Mouse (Mus musculus) left cerebral cortex, adult 6 months (tissue): ENCODE measurements around the gene Rassf8. TPM values are rescaled to one million over a fixed set of nuclear protein-coding genes. Genes with fewer than 3 reads are reported as not detected.

Experiments used
- long read RNA-seq, 2 experiments: library from polyadenylated mRNA; unstranded; transcript quantifications; one replicate each; pipeline ENCODE4 v2.0.0; 2019 to 2020
- polyA plus RNA-seq: library from polyadenylated mRNA; unstranded; fragments of <200 nt; fragmentation: Nextera tagmentation; gene quantifications from 2 replicates; pipeline ENCODE4 v1.2.3, GENCODE M21; 2021

Gene Rassf8
- polyA plus RNA-seq = 1.7 and 4.0 TPM in 2 replicates
- long read RNA-seq, experiment 1, full-length matches to known transcripts = 3 of 7 reads
- long read RNA-seq, experiment 1, partial matches to known transcripts = 0 of 7 reads
- long read RNA-seq, experiment 1, other reads (novel, unspliced or antisense) = 4 of 7 reads
- long read RNA-seq, experiment 2, partial matches to known transcripts = 0 of 3 reads
- long read RNA-seq, experiment 2, other reads (novel, unspliced or antisense) = 0 of 3 reads

DNA sequence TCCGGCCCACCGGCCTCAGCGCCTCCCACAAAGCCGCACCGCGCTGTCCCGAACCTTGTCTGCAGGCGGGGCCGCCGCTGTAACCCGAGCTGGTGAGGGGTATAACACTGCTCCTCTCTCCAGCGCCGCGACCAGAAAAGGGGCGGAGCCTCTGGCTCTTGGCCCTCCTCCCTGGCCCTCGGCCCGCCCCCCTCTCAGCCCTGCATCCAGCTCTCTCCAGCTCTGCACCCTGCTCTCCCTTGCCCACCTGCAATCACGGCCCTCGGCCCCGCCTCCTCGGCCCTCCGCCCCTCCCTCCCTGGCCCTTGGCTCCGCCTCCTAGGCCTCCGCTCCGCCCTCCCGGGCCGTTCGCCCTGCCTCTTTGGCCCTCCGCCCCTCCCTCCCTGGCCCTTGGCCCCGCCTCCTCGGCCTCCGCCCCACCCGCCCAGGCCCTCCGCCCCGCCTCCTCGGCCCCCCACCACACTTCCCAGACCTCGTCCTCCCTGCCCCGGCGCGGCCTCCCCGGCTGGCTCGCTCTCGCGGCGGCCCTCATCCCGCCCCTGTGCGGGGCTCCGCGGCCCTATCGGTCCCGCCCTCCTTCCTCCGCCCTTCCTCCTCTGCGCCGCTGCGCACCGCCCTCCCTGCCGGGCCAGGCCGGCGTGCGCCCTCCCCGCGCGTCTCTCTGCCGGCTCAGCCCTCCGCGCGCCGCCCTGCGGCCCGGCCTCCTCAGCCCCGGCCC, at the start of gene Rassf8:
Gene Rassf8, plus strand, starts transcription at position 617 of the 718 bp plus-strand sequence.

DNA sequence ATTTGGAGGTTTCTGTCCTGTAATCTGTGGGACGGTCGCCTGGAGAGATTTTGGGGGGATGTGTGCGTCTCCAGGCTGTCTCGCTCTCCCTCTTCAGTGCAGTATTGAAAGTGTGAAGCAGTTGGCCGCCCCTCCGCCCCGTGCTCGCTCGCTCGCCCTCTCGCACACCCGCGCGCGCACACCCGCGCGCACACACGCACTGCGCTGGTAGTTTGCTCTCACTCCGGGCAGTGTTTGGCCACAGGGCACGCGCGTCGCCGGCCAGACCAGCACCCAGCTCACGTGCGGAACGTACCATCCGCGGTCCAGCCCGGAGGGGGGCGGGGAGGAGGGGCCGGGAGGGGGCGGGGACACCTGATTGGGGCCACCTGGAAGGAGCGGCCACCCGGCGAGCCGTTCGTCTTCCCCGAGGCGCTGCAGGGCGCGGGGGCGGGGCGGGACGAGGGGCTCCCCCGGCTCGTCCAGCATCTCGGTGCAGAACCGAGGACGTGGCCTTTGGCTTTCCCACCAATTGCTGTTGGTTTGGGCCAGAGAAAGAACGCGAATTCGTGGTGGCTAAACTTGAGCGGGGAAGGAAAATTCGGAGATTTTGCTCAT, 118.8 kb downstream of the Rassf8 start, which contains the start of gene Bhlhe41:
Gene Bhlhe41, minus strand, starts transcription at position 270 of the 597 bp plus-strand sequence.

Other genes starting within 250 kb of the Rassf8 start
- gene Lmntd1, start 132.4 kb upstream of the Rassf8 start, polyA plus RNA-seq = 0.36 and 0.39 TPM in 2 replicates
- not detected in 2 replicates for gene Tuba3b, start 131.0 kb upstream of the Rassf8 start, polyA plus RNA-seq
- 32.1 and 38.7 TPM in 2 replicates for gene Bhlhe41, start 118.8 kb downstream of the Rassf8 start, polyA plus RNA-seq
- 3.1 and 3.6 TPM in 2 replicates for gene Sspn, start 184.9 kb downstream of the Rassf8 start, polyA plus RNA-seq